Mouse (Mus musculus): ENCODE measurements around the gene Vmn1r217.
"Not testable (repeated sequence)": the region's sequence is repeated elsewhere in the genome, so short reads cannot be mapped to it uniquely, and the experiment has no call there.

Vmn1r217 gene

GRCm38 (mm10) chr13:23118126-23118525 lies at the start of gene Vmn1r217:
Vmn1r217 (minus strand) TSS chr13:23118226.
- not testable (repeated sequence) for DNase-seq

- DNase-seq = not testable (repeated sequence)
Observed at GRCm38 (mm10) chr13:23166471-23166870, 48.4 kb upstream of the Vmn1r217 start.

GRCm38 (mm10) chr13:23159012-23159411 lies 41.0 kb upstream of the Vmn1r217 start, which contains the start of gene Vmn1r219:
Vmn1r219 (plus strand) TSS chr13:23159312.
- no peak for DNase-seq

GRCm38 (mm10) chr13:23157848-23158247 lies 39.8 kb upstream of the Vmn1r217 start:
- DNase-seq = no peak

- peak in 1 of 2 experiments; percentile 9 for DNase-seq
Observed at GRCm38 (mm10) chr13:23138880-23139279, 20.9 kb upstream of the Vmn1r217 start.

- DNase-seq = no peak
Observed at GRCm38 (mm10) chr13:23133501-23133900, 15.5 kb upstream of the Vmn1r217 start.

GRCm38 (mm10) chr13:23133099-23133498 lies 15.1 kb upstream of the Vmn1r217 start, which contains the start of gene Vmn1r218:
Vmn1r218 (plus strand) TSS chr13:23133155.
- DNase-seq = no peak

GRCm38 (mm10) chr13:23120611-23121010 lies 2.6 kb upstream of the Vmn1r217 start:
- no peak for DNase-seq

- no peak for DNase-seq
Observed at GRCm38 (mm10) chr13:23094386-23094785, 23.6 kb downstream of the Vmn1r217 start.

- DNase-seq = no peak
Observed at GRCm38 (mm10) chr13:23069312-23069711, 48.7 kb downstream of the Vmn1r217 start.

- no peak for DNase-seq
Observed at GRCm38 (mm10) chr13:23067725-23068124, 50.3 kb downstream of the Vmn1r217 start, which contains the start of gene Vmn1r215. Vmn1r215 (plus strand) TSS chr13:23068025.

- DNase-seq = no peak
Observed at GRCm38 (mm10) chr13:23057778-23058177, 60.2 kb downstream of the Vmn1r217 start.
